Mouse (Mus musculus) hindbrain, embryonic 11.5 days (tissue): Measurements from ENCODE around the gene Mrpl35. TPM values are rescaled to one million over a fixed set of nuclear protein-coding genes. Genes with fewer than 3 reads are reported as not detected.

ENCODE experiments used
- ATAC-seq: fragments of 200-750 bp; cut with Nextera tagmentation; 2 replicates; pipeline ENCODE4 v1.8.0; 2017; ENCODE audit warnings: mild to moderate bottlenecking, moderate TSS enrichment, moderate library complexity; ENCODE audit not compliant: low FRiP score
- DNase-seq: peaks from one replicate; pipeline ENCODE4 v3.0.0-alpha.2; 2015; ENCODE audit warnings: low spot score
- H3K27ac ChIP-seq: fragments of 300-500 bp; sonication (generic); 2 replicates; pipeline ENCODE4 v1.5.1; 2014; ENCODE audit warnings: mild to moderate bottlenecking, low read depth, low read length
- H3K27me3 ChIP-seq: fragments of 300-500 bp; sonication (generic); 2 replicates; pipeline ENCODE4 v1.6.1; 2014; ENCODE audit warnings: mild to moderate bottlenecking, low read length, moderate library complexity, mixed read lengths; ENCODE audit not compliant: control insufficient read depth, insufficient read depth
- H3K36me3 ChIP-seq: fragments of 300-500 bp; sonication (generic); 2 replicates; pipeline ENCODE4 v1.6.1; 2014; ENCODE audit warnings: mild to moderate bottlenecking, low read length, moderate library complexity, mixed read lengths; ENCODE audit not compliant: control insufficient read depth, insufficient read depth
- H3K4me1 ChIP-seq: fragments of 300-500 bp; sonication (generic); replicated peaks from 2 replicates; pipeline ENCODE4 v1.6.1; 2014; ENCODE audit warnings: low read length, mixed read lengths; ENCODE audit not compliant: control insufficient read depth, insufficient read depth
- H3K4me2 ChIP-seq: fragments of 300-500 bp; sonication (generic); replicated peaks from 2 replicates; pipeline ENCODE4 v1.6.1; 2014; ENCODE audit warnings: mild to moderate bottlenecking, low read depth, low read length
- H3K4me3 ChIP-seq: fragments of 300-500 bp; sonication (generic); 2 replicates; pipeline ENCODE4 v1.5.1; 2014; ENCODE audit warnings: low read depth, low read length
- H3K9ac ChIP-seq: fragments of 300-500 bp; sonication (generic); 2 replicates; pipeline ENCODE4 v1.6.1; 2014; ENCODE audit warnings: low read depth, low read length
- H3K9me3 ChIP-seq: fragments of 300-500 bp; sonication (generic); 2 replicates; pipeline ENCODE4 v1.6.1; 2016; ENCODE audit warnings: low read length; ENCODE audit not compliant: control insufficient read depth
- WGBS: fragments of 180-500 bp; shearing (Covaris S2); extraction: QIAGEN DNeasy Blood & Tissue Kit; methylation state at CpG from one replicate; pipeline ENCODE4 v1.1.7; 2014; 5-methylcytosine and 5-hydroxymethylcytosine counted together
- polyA plus RNA-seq: library from polyadenylated mRNA; unstranded; fragments of >200 nt; fragmentation: Nextera tagmentation; extraction: Ambion mirVana; gene quantifications from 2 replicates; pipeline ENCODE4 v1.2.1, GENCODE M21; 2014

Mrpl35 gene
- polyA plus RNA-seq, 1 experiment from 2014 or later: 58.4 TPM

DNA sequence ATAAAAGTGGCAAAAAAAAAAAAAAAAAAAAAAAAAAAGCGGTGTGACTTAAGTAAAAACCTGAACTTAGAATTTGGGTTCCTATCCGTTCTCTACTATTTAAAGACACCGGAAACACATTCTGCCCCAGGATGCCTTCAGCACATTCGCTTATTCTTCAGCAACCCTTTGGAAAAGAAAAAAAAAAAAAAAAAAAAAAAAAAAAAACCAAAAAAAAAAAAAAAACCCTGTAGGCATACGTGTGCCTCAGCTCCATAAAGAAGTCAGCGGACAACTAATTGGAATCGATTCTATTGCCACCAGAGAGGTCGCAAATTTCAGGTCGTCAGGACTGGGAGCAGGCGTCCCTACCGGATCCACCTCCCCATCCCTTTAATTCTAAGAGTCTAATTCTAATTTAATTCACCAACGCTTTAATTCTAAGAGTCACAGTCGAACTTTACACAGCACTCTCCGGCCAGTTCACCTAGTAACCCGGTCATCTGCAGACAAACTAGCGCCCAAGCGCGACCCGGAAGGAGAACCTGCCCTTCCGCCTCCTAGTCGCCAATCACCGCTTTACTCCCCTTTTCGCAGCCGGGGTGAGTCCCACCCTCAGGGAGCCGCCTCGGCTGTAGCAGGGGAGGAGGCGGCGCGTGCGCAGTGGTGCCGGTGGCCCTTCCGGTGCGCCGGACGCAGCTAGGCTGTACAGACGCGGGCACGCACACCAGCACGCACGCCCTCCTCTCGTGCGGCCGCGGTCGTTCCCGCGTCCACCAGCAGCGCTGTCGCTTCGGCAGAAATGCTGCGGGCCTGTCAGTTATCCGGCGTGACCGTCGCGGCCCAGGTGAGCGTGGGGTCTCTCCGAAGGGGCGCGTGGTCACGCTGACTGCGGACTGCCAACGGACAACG is 4.2 kb upstream of the Mrpl35 start, which contains the start of gene Immt:
Immt (plus strand) TSS at position 642 of the 891 bp plus-strand sequence.
- Histone ChIP-seq H3K27ac (peak within 1 kb of the TSS; percentile 89), H3K4me2 (peak within 1 kb of the TSS; percentile 42), H3K4me3 (peak within 1 kb of the TSS; percentile 97), H3K9ac (peak within 1 kb of the TSS; percentile 87), H3K27me3 (no peaks in the 10 kb centered on the region), H3K9me3 (no peaks in the 10 kb centered on the region), H3K4me1 (no peaks in the 10 kb centered on the region; the same call in 1 of the 2 replicates), H3K36me3 (no peaks in the 10 kb centered on the region)
- WGBS: under 1% methylated on average over 60 of the region's 64 CpGs
- peak; percentile 97 for DNase-seq
- ATAC-seq: peak; percentile 100

DNA sequence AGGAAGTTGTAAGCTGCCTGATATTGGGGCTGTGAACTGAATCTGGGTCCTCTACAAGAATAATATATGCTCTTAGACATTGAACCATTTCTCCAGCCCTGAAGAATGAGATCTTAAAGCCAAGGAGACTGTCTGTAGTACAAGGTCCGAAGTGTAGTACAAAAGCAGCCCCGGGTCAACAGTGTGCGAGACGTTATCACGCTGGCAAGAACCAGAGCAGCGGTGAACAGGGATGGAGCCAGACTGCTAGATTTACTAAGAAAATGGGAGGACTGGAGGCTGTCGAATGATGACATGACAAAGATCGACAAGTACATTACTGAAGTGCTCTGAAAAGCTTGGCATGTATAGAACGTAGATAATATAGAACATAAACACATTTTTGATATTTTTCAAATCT is 3.0 kb upstream of the Mrpl35 start:
- H3K4me1 ChIP-seq: no peaks in the 10 kb centered on the region; the same call in 1 of the 2 replicates
- H3K4me3 ChIP-seq: no peak overlapping the region
- WGBS: 89% methylated on average over 9 of the region's 9 CpGs
- no peaks in the 10 kb centered on the region for H3K36me3 ChIP-seq
- DNase-seq (no peak), ATAC-seq (no peak)
- H3K27ac ChIP-seq: no peak overlapping the region
- no peak overlapping the region for H3K4me2 ChIP-seq
- no peak overlapping the region for H3K9ac ChIP-seq
- H3K27me3 ChIP-seq: no peaks in the 10 kb centered on the region
- H3K9me3 ChIP-seq: no peaks in the 10 kb centered on the region

DNA sequence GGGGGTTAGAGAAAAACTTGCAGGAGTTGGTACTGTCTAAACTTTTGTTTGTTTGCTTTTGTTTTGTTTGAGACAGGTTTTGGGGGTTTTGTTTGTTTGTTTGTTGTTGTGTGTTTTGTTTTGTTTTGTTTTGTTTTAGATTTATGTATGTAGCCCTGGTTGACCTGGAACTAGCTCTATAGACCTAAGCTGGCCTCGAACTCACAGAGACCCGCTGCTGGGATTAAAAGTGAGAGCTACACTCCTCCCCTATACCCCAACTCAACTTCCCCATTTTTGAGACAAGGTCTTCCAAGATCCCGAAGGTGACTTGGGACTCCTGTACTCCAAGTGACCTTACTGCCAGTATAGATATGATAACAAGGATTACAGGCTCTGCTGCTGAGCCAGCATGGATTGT is 2.8 kb downstream of the Mrpl35 start:
- Histone ChIP-seq H3K4me1 (no peaks in the 10 kb centered on the region), H3K36me3 (no peaks in the 10 kb centered on the region), H3K9ac (no peak overlapping the region), H3K27ac (no peak overlapping the region), H3K4me3 (peak overlapping the region; percentile 50), H3K27me3 (no peaks in the 10 kb centered on the region), H3K9me3 (no peaks in the 10 kb centered on the region), H3K4me2 (peak overlapping the region; percentile 68)
- ATAC-seq: peak; percentile 67; the same call in 1 of the 2 replicates
- WGBS: 31% methylated on average over 3 of the region's 3 CpGs
- peak; percentile 27 for DNase-seq

DNA sequence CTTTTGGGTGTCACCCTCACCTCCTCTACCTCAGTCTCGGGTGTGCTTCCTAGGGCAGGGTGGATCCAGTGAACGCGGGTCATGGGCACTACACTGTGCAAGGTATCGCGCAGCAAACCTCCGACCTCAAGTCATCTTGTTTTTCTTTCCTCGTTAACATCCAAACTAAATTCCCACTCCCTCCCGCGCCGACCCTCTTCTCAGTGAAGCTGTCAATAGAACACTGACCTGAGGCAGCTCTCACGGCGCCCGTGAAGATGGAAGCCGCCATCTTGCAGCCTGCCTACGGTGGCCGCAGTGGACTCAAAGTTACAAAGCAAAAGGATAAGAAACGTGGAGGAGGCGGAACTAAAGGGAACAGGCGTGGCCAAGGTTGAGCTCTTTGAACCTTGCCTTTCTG is 3.3 kb downstream of the Mrpl35 start:
- DNase-seq: peak; percentile 86
- peak overlapping the region; percentile 68 for H3K4me2 ChIP-seq
- no peaks in the 10 kb centered on the region for H3K9me3 ChIP-seq
- H3K4me3 ChIP-seq: peak overlapping the region; percentile 50
- WGBS: under 1% methylated on average over 19 of the region's 19 CpGs
- H3K9ac ChIP-seq: peak overlapping the region; percentile 44
- H3K36me3 ChIP-seq: no peaks in the 10 kb centered on the region
- H3K27ac ChIP-seq: no peak overlapping the region
- H3K4me1 ChIP-seq: no peaks in the 10 kb centered on the region
- H3K27me3 ChIP-seq: no peaks in the 10 kb centered on the region
- peak; percentile 92 for ATAC-seq

DNA sequence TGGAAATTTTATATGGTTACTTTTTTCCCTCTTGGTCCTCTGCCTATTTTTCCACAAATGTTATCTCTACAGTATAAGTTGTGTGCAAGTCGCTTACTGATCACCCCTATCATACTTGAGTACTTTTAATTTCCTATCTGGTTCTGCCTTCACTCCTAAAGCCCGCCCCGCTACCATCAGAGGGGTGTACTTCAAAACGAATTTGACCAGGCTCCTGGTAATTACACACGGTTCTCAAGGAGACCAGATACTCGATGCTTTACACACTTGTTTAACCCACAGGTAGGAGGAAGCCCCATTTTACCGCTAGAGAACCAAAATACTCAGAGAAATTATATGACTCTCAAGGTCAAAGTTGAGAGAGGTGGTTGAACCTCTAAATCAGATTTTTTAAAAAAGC is 3.7 kb downstream of the Mrpl35 start:
- Histone ChIP-seq H3K9ac (peak overlapping the region; percentile 44), H3K27ac (no peak overlapping the region), H3K4me2 (peak overlapping the region; percentile 68), H3K4me3 (peak overlapping the region; percentile 50), H3K4me1 (no peaks in the 10 kb centered on the region), H3K36me3 (no peaks in the 10 kb centered on the region), H3K27me3 (no peaks in the 10 kb centered on the region), H3K9me3 (no peaks in the 10 kb centered on the region)
- ATAC-seq (peak; percentile 44; the same call in 1 of the 2 replicates), DNase-seq (no peak)
- WGBS: under 1% methylated on average over 7 of the region's 7 CpGs

DNA sequence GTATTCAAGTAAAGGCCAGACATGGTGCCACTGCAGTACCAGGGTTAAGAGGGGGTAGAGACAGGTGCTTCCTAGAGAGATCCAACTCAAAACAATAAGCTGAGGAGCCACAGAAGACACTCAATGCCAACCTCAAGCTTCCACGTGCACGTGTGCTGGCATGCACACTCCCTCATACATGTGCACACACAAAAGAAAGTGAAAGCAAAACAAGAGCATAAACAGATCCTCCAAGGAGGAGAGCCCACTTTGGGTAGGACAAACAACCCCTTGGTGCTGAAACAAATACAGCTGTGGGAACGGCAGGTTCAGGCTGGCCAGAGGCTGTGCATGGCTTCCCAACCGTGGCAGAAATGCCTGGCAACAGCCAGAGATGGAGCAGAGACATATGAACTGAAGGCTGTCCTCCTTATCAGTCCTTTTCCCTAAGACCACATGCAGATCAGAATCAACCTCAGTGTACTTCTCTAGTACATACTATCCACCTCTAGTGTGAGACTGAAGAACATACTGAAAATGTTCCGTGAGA is 6.9 kb downstream of the Mrpl35 start:
- WGBS: 82% methylated on average over 5 of the region's 5 CpGs
- ATAC-seq: no peak
- H3K9ac ChIP-seq: no peak overlapping the region

DNA sequence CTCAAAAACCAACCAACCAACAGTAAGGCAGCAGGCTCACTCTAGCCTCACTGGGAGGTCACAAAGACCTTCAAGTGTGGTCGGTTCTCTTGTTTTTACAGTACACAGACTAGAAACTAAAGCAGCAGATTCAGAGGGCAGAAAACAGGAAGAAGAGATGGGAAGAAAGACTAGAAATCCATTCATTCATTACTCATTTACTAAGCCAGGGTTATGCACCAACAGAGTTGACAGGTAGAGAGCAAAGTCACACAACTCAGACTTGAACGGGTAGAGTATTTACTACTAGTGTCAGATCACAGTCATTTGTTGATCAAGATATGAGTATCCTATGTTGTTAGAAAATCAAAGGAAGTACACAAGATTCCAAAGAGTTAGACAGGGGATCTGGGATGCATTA is 13.9 kb downstream of the Mrpl35 start:
- Histone ChIP-seq H3K4me3 (no peak overlapping the region), H3K9ac (no peak overlapping the region), H3K4me2 (no peak overlapping the region), H3K27me3 (no peaks in the 10 kb centered on the region), H3K36me3 (peaks cover 5% of the 10 kb centered on the region; the same call in 1 of the 2 replicates), H3K27ac (no peak overlapping the region), H3K4me1 (no peaks in the 10 kb centered on the region), H3K9me3 (no peaks in the 10 kb centered on the region)
- ATAC-seq (no peak), DNase-seq (no peak)
- 93% methylated on average over 2 of the region's 2 CpGs for WGBS

More for the DNA sequence above, 6.9 kb downstream of the Mrpl35 start:
- no peak overlapping the region for H3K4me3 ChIP-seq
- no peaks in the 10 kb centered on the region for H3K27me3 ChIP-seq
- no peak for DNase-seq
- no peaks in the 10 kb centered on the region for H3K9me3 ChIP-seq
- no peak overlapping the region for H3K27ac ChIP-seq
- no peak overlapping the region for H3K4me2 ChIP-seq
- peaks cover 5% of the 10 kb centered on the region; the same call in 1 of the 2 replicates for H3K36me3 ChIP-seq
- H3K4me1 ChIP-seq: no peaks in the 10 kb centered on the region

DNA sequence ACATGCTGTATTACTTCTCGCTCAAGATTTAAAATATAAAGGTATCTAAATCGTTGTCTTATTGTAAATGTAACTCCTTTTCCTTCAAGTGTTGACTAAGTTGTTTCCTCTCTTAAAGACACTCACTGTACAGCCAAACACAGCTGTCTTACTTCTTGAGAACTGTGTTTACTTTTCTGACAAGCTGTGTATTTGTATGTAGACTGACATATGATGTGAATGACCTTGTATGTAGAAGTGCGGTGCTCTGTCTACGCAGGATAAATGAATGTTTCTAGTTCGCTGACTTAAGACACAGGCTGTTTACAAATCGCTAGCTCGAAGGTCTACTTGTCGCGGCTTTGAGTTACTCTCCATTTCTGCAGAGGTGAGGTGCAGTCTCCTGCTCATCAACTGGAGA is 16.9 kb downstream of the Mrpl35 start:
- Histone ChIP-seq H3K36me3 (no peaks in the 10 kb centered on the region), H3K27ac (no peak overlapping the region), H3K9me3 (no peaks in the 10 kb centered on the region), H3K27me3 (no peaks in the 10 kb centered on the region), H3K9ac (no peak overlapping the region), H3K4me3 (no peak overlapping the region), H3K4me1 (no peaks in the 10 kb centered on the region), H3K4me2 (no peak overlapping the region)
- ATAC-seq (no peak), DNase-seq (no peak)
- 91% methylated on average over 9 of the region's 9 CpGs for WGBS
